Mouse (Mus musculus) layer of hippocampus, postnatal 10 days (tissue): ENCODE measurements at regions not wholly inside any gene's neighbourhood (a gene's known extent, or its start where the extent isn't known, plus 50 kb on each side); places are given as distances from the start of the nearest gene placed in this dataset.
"Not testable (repeated sequence)": the region's sequence is repeated elsewhere in the genome, so short reads cannot be mapped to it uniquely, and the experiment has no call there.

Source experiments
- DNase-seq, 2 experiments: peaks; one replicate each; pipeline ENCODE4 v3.0.0; 2021; ENCODE audit warnings: low spot score in 2 of 2

DNA sequence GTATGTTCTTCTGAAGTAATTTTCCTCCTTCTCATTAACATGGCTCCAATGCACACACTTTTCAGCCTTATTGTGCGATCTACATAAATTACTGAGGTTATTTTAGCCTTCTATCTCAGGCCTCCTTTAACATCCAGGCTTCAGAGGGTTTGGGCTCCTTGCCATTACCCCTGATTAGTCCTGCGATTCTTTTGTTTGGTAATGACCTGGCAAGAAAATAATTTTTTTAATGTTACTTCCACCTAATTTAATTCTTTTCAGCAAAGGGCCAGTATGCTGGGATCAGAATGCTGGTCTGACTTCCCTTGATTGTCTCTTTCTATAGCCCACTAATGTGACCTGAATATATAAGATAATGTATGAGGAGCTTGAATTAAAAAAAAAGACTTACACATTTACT is 739.4 kb downstream of the Tbl1xr1 start:
- DNase-seq = no peak

DNA sequence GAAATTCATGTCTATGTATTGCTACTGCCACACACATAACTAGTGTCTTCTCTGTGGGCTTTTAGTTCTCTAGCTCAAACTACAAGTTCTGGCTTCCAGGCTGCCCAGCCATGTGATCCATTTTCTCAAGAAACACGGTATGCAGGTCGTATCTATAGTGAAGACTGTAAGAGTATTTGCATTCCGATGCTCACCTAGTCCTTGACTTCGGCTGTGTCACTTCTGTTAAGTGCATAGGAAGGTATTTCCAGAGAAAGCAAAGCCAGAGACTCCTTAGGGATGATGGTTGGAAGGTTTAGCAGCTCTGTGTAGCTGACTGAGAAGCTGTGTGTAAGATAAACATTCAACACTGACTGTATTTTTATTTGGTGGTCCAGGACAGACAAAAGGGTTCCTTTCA is 750.0 kb downstream of the Tbl1xr1 start:
- DNase-seq = no peak

DNA sequence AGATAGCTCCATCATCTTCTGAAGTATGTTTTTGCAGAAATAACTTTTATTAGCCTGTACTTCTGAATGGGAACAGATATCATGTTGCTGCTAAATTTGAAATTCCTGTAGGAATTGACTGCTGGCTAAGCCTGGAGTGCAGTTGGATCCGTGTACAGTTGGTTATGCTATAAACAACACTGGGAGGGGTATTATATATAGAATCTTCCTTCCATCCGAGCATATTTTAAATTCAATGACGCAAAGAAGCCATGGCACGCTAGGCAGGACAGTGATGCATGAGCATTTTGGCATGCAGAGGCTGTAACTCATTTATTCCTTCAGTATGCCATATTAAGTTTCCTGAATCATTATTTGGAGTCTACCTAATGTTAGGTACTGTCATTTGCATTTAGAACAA is 762.5 kb downstream of the Tbl1xr1 start:
- DNase-seq = no peak

DNA sequence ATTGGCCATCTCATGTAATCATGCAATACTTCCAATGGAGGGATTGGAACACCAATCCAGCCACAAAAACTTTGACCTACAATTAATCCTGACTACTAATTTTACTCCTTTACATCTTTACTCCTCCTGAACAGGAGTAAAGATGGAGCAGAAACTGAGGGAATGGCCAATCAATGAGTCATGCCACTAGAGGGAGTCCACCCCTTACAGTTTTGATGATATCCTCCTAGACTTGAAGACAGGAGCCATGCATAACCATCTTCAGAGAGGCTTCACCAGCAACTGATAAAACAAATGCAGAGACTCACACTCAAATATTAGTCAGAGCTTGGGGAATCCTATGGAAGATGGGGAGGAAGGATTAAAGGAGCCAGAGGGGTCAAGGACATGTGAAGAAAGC is 774.0 kb downstream of the Tbl1xr1 start:
- DNase-seq = no peak

DNA sequence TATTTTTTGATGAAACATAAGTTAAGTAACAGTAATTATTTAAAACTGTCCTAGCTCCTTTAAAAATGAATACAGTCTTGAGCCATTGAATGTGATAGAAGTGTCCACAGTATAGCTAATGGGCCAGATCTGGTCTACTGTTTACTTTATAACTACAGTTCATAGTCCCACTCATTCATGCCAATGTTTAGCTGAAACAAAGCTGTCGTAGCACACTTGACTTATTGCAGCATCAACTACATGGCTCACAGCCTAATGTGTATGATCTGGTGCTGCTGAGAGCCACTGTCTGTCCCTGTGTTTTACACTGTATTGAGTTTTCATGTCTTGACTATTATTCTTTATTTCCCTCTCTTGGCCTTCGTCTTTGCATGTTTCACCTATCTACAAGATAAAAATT is 787.1 kb downstream of the Tbl1xr1 start:
- DNase-seq = no peak

DNA sequence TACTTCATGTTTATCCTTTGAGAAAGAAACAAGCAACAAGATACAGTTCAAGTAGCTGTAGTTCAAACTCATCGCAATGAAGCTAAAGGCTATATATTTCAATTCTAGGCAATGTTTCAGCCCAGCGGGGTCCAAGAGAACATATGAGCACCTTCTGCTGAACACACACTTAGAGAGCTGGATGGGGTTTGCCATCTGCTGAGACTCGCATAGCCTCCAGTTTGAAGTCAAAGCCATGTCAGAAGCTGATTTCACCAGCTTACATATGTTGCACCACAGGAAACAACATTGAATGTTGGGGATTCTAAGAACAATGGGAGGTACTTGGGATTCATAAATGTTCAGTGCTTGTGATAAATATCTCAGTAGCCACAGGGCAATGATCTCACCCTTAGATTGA is 801.4 kb downstream of the Tbl1xr1 start:
- DNase-seq = no peak

DNA sequence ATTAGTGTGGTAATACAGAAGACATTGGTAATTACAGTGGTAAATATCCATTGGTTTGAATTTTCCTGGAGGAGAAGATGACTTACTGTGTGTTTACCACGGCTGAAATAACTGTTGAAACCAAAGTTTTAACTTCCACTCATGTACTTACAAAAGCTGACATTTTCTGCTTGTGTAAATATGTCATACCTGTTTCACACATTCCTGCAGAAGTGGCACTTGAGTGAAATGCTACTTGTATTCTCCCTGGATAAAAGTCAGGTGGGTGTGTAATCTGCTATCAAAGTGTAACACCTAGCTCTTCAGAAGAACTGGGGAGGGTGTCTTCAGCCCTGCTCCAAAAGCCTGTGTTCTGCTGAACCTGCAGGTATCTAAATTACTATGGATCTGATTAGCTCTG is 816.3 kb downstream of the Tbl1xr1 start:
- no peak for DNase-seq

DNA sequence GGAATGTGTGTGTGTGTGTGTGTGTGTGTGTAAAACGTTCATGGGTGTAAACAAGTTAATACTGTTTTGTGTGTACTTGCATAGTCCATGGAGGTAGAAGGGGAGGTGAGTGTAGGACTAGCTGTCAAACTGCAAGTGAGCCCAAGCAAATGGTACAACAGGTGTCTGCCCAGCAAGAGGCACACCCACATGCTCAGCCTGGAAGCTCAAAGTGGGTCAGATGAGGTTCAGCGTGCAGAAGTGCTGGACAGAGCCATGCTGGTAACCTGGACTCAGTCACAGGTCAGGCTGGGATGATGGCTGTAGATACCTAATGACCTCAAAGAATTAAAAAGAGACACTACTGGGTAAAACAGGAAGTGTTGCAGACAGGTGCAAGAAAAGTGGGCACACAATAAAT is 821.2 kb downstream of the Tbl1xr1 start:
- no peak for DNase-seq

DNA sequence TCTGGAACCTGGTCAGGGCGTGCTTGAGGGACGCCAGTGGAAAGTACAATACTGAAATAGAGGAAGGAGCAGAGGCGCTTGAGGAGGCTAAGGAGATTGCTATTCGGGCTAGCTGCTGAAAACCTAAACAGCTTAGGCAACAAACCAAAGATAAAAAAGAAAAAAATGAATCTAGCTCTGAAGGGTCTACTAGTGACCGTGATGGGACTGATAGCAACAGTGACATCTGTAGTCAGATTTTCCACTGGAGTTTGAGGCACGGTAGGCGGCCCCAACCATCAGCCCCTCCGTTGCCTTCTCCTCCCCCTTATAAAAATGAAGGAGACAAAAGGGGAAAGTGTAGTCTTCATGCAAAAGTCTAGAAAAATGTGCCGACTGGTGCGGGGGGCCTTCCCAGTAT is 824.5 kb downstream of the Tbl1xr1 start:
- no peak for DNase-seq

DNA sequence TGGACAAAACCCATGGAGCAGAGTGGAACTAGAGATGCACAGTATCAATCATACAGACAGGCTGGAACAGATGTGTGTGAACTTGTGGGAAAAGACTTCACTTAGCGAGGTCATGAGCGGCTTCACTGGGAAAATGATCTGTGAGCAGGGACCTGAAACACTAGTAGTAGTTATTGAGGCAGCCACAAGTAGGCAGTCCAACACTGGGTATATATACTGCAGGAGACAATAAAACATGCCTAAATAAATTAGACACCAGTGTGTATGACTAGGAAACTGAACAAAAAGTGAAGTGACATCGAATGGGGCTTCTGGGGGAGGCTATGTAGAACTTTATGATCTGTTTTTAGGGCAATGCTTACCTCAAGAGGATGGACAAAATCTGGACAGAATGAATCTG is 852.5 kb downstream of the Tbl1xr1 start:
- no peak for DNase-seq

DNA sequence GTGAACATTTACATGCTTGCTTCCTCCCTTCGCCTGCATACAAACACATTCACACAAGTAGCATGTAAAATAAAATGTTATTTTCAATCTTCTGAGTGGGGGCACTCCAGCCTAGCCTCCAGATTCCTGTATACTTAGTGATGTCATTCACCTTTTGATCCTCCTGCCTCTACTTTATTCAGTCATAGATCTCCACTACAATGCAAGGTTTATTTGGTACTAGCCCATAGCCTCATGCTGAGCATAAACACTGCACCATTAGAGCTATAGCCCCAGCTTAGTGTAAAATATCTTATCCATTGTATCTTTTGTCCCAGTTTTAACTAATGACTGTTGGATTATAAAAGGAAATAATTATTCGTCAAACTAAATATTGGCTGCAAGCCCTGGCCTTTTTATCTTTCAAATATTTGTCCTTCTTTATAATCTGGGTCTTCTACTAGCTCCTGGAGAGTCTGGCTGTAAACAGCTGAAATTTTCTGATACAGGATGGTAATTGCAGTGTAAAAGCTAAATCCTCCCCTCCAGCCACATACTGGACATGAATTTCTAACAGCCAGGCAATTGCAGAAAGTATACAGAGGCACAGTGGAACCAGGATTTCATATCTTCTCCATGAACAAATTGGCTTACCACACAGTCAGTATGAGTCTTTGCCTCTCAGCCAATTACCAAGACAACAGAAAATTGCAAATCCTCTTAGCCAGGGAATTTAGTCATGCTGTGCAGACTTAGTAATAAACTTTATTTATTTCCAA is 853.5 kb downstream of the Tbl1xr1 start:
- DNase-seq = no peak

DNA sequence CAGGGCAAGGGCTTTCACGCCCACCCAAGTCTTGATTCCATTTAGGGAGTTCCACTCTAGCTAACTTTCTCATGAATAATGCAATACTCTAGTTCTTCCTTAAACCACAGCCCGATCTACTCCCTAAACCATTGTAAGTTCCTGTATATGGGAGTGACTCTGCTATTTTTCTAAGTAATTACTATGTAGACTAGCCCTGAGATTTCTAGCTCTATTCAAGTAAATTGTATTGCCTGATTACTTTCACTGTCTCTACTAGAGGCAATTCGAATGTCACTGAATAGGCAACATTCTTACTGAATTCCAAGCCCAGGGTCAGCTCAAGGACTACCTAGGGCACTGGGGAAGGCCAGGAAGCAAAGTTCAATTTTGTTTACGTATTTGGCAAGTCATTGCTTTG is 869.2 kb downstream of the Tbl1xr1 start:
- DNase-seq = not testable (repeated sequence)

DNA sequence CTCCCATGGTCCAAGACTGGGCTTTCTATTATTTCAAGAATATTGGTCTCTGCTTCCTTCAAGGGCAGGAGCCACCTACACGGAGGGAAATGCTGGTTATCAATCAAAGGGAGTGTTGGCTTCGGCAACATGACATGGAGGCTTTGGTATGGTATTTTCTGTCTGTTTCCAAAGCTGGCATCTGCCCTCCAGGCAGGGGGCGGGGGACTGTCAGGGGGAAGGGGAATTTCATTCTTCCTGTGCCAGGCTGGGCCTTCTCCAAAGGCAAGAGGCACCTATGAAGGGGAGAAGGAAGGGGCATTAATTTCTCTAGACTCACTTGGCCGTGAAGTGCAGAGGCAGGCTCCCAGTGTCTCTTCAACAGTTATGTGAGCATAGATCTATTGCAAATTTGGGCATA is 870.7 kb downstream of the Tbl1xr1 start:
- no peak for DNase-seq

DNA sequence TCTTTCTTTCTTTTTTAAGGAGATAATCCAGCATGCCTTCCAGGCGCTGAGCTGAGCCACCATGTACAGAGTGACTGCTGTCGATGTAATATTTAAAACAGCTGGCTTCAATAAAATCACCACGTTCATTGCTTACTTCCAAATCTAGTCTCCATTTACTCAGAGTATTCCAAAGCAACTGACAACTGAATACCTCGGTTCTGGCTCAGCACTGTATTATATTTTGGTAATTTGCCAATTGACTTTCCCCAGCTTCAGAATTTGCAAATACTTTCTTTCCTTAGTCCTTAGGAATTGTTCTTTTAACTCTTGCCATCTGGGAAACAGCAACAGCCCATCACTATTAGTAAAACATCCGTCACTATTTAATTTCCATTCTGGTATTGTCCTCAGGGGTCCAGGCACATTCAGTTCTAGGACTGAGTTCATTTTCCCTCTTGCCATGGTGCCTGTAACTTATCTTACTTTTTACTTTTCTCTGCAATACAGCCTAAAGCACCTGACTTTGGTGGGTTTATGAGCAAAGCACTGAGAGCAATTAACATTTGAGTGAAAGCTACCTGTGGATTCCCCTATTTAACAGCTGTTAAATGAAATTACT is 871.8 kb downstream of the Tbl1xr1 start:
- DNase-seq = no peak

DNA sequence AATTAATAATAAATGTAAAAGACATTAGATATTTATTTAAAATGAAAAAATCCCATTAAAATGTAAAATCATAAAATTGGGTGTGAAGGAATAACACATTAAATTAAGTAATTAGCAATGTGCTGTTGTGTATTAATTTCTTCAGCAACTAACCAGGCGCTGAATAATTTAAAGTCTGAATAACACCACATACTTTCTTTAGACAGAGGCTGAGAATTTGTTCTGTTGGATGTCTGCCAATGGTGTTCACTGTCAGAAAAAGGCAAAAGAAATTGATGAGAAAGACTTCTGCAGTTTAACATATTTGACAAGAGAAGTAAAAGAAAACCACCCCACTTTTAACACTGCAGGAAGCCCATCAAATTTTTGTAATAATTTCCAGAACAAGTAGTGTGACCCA is 881.0 kb downstream of the Tbl1xr1 start:
- DNase-seq = no peak

DNA sequence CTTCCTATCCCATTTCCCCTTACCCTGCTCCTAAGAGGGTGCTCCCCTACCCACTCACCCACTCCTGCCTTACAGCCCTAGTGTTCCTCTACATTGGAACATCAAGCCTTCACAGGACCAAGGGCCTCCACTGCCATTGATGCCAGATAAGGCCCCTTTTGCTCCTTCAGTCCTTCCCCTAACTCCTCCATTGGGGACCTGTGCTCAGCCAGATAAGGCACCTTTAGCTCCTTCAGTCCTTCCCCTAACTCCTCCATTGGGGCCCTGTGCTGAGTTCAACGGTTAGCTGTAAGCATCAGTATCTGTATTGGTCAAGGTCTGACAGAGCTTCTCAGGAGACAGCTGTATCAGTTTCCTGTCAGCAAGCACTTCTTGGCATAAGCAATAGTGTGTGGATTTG is 896.2 kb downstream of the Tbl1xr1 start:
- no peak for DNase-seq

DNA sequence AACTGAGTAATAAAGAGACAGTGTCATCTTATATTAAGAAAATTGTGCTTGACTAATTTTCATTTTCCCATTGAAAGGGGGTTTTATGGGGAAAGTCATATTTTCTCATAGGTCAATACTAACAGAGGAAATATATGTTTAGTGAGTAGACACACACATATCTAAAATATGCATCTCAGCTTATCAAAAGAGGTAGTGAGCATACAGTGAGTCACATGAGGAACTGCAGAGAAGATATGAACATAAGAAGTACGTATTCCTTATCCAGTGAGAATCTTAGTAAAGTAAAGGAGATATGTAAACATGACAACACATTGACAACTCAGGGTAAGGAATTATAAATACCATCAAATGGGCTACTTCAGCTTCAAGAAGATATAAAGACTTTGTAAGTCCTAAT is 900.3 kb downstream of the Tbl1xr1 start:
- DNase-seq = no peak

DNA sequence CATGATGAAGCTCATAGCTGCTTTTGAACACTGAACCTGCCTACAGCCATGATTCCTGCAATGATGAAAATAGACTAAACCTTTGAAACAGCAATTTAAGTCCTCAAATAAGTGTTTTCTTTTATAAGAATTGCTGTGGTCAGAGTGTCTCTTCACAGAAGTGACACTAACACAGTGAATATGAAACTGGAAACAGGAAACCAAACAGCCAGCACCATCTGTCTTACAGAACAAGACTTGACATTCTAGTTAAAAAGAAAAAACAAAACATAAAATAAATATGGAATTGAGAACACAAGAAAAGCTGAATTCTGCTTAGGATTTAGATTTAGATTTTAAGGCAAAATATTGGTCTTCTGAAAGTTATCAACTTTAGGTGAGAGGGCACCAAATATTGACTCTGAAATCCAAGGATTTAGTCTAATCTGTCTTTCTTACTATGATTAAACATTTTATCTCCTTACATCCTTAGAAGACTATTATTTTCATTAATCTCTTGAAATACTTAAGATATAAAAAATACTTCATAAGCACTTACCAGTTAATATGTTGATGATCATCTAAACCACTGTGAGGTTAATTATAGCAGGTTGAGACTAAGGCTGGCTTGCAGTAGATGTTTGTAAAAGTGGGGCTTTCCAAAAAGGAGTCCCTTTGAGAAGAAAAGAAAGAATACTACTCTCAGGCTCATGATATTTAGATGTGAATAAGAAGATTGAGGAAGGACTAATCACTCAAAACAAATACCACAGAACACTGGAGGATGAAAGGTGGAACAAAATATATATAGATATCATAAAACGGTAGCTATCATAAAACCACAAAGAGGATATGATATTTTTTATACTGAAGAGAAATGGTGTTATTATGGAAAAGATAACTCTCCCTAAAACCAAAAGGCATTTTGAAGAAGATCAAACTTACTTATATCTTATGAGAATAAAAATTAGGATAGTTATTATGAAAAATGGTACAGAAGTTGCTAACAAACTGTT is 903.7 kb downstream of the Tbl1xr1 start:
- no peak for DNase-seq

DNA sequence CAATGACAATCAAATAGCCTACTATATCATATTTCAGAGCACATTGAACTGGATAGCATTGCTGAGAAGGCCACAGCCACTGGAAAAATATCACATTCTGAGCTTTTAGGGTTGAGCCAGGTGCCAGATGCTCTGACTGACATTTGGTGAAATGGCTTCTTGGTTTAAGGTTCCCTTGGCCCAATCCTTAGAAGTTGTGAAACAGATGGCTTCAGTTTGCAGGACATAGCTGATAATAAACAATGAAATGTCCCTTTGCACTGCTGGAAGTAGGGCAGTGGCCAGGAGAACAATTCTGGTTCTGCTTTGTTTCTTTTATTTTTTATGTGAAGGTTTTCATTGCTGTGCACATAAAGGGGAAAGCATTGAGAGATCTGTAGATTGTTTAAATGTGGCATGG is 906.0 kb downstream of the Tbl1xr1 start:
- no peak for DNase-seq

DNA sequence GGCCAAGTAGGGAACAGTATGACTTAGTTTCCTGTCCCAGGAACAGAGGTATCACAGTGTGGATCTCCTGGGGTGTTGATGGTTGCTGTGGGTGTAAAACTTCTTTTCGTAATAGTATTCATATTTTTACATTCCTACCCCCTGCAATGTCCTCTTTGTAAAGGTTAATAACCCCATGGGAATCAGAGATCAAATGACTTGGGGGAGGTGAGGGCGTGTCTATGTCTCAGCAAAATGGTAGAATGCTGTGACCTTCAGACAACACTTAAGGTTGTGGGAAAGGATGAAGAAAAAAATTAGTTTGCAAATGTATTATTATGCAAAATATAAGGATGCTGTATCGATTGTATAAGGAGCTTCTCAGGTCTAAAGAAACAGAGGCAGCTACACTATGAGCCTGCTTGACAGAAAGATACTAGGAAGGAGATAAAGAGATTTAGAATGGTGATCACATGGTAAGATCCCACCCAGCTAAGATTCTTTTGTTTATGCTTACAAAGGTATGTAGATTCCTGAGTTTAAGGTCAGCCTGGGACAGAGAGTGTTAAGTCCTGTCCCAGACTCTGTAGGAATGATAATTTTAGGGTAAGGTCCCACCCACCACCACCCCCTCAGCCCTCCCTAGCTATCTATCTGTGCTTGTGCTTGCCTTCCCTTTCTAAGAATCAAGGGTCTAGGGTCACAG is 913.8 kb downstream of the Tbl1xr1 start:
- DNase-seq = no peak

DNA sequence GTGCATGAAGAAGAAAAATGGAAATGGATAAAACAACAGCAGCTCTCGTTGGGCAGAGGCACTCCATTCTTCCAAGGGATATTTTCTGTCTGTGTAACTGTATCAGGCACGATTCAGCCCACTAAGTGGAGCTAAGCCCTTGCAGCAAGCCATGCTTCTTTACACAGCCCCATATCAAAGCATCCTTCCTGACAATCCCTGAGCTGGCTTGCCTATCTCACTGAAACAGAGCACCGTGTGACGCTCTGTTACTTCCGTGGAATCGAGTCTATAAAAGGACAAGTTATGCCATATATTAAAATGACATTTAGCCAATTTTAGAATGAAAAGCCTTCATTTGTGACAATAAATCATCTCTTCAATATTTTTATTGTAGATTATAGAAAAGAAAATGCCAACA is 918.8 kb downstream of the Tbl1xr1 start:
- no peak for DNase-seq

DNA sequence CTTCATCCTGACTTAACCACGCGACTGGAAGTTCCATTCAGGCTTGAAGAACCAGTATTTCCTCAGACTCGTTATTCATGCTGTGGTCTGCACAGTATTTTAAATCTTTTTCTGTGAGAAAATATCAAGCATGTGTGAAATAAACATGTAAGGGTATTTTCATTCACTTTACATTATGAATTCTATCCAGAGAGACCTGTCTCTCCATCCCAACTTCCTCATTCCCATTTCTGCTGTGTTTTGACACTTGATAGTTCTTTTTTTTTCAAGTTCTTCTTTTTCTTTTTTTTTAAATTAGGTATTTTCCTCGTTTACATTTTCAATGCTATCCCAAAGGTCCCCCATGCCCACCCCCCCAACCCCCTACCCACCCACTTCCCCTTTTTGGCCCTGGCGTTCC is 919.4 kb downstream of the Tbl1xr1 start:
- no peak for DNase-seq
